Comparison of ENCODE assay signal across 7 mouse cellular contexts in genomic region chr17:84009194-84009593, GRCm38 (mm10).
A peak's percentile ranks its signal among the peaks of the same experiment; 100 is the strongest.
DNase-seq lines count a peak whose midpoint lies in the region; ATAC-seq and TF ChIP-seq lines count a peak whose summit lies in the region.

No protein-coding gene starts in this region.

- peak; percentile 86 for ATAC-seq in hindbrain, embryonic 15.5 days (ENCODE audit: low FRiP score, low read depth)
- 0 out of 2 replicates have a peak, but pooled peaks have one; percentile 18 for ATAC-seq in limb, embryonic 13.5 days (ENCODE audit: low FRiP score, low read depth)
- no peak for ATAC-seq in stomach, embryonic 16.5 days (ENCODE audit: insufficient read depth, low FRiP score)

- no peak overlapping the region for H3K27ac ChIP-seq in ES-Bruce4 (ENCODE audit: insufficient read depth, low read length)
- peak overlapping the region; percentile 95 for H3K27ac ChIP-seq in cortical plate, adult 2 months (ENCODE audit: insufficient read depth, low read length)
- peak overlapping the region; percentile 68 for H3K27ac ChIP-seq in hindbrain, embryonic 15.5 days (replicated peaks)
- peak overlapping the region; percentile 73 for H3K27ac ChIP-seq in limb, embryonic 13.5 days
- peak overlapping the region; percentile 45 for H3K27ac ChIP-seq in stomach, embryonic 16.5 days (ENCODE audit: low read length)

- peak overlapping the region; percentile 20; the same call in 1 of the 2 replicates for H3K4me3 ChIP-seq in ES-Bruce4 (ENCODE audit: low read depth, low read length)
- H3K4me3 ChIP-seq in cortical plate, adult 2 months (ENCODE audit: insufficient read depth, low read length) = no peak overlapping the region
- H3K4me3 ChIP-seq in hindbrain, embryonic 15.5 days = no peak overlapping the region
- H3K4me3 ChIP-seq in limb, embryonic 13.5 days = no peak overlapping the region
- no peak overlapping the region for H3K4me3 ChIP-seq in stomach, embryonic 16.5 days (replicated peaks; ENCODE audit: low read length)

- WGBS in hindbrain, embryonic 15.5 days = 50% methylated on average over 8 of the region's 8 CpGs
- WGBS in limb, embryonic 13.5 days = 64% methylated on average over 8 of the region's 8 CpGs
- 78% methylated on average over 8 of the region's 8 CpGs for WGBS in stomach, embryonic 16.5 days

- no peaks in the 10 kb centered on the region for H3K36me3 ChIP-seq in ES-Bruce4 (ENCODE audit: control insufficient read depth, insufficient read depth, low read length, poor library complexity, severe bottlenecking)
- no peaks in the 10 kb centered on the region for H3K36me3 ChIP-seq in hindbrain, embryonic 15.5 days
- no peaks in the 10 kb centered on the region for H3K36me3 ChIP-seq in limb, embryonic 13.5 days
- H3K36me3 ChIP-seq in stomach, embryonic 16.5 days (ENCODE audit: control insufficient read depth, insufficient read depth, low read length) = no peaks in the 10 kb centered on the region

- no peak for TF ChIP-seq POLR2A in ES-Bruce4 (IDR thresholded peaks at IDR 0.05; ENCODE audit: insufficient read depth, low read length)
- TF ChIP-seq POLR2A in cortical plate, adult 2 months (IDR thresholded peaks at IDR 0.05; ENCODE audit: extremely low read depth, insufficient read depth, low read length) = no peak

- no peak for DNase-seq in lung, postnatal 36 days
- no peak for DNase-seq in kidney, postnatal 14 days

- TF ChIP-seq CTCF in ES-Bruce4 (IDR thresholded peaks at IDR 0.05; ENCODE audit: low read depth, low read length) = no peak
- no peak for TF ChIP-seq CTCF in cortical plate, adult 2 months (IDR thresholded peaks at IDR 0.05; ENCODE audit: extremely low read depth, insufficient read depth, low read length)

- no peaks in the 10 kb centered on the region for H3K27me3 ChIP-seq in ES-Bruce4 (ENCODE audit: control insufficient read depth, insufficient read depth, low read length, poor library complexity, severe bottlenecking)
- no peaks in the 10 kb centered on the region for H3K27me3 ChIP-seq in hindbrain, embryonic 15.5 days
- no peaks in the 10 kb centered on the region for H3K27me3 ChIP-seq in limb, embryonic 13.5 days
- H3K27me3 ChIP-seq in stomach, embryonic 16.5 days (ENCODE audit: control insufficient read depth, insufficient read depth, low read length) = no peaks in the 10 kb centered on the region

- H3K9ac ChIP-seq in ES-Bruce4 (ENCODE audit: low read depth, poor library complexity, severe bottlenecking) = no peak overlapping the region
- no peak overlapping the region for H3K9ac ChIP-seq in hindbrain, embryonic 15.5 days
- H3K9ac ChIP-seq in limb, embryonic 13.5 days = no peak overlapping the region
- H3K9ac ChIP-seq in stomach, embryonic 16.5 days (ENCODE audit: low read length) = peak overlapping the region; percentile 13; the same call in 1 of the 2 replicates

- H3K4me1 ChIP-seq in ES-Bruce4 (ENCODE audit: control insufficient read depth, insufficient read depth, low read length) = peaks cover 11% of the 10 kb centered on the region
- H3K4me1 ChIP-seq in cortical plate, adult 2 months (ENCODE audit: control insufficient read depth, insufficient read depth, low read length) = peaks cover 2% of the 10 kb centered on the region
- peaks cover 9% of the 10 kb centered on the region; the same call in 1 of the 2 replicates for H3K4me1 ChIP-seq in hindbrain, embryonic 15.5 days (replicated peaks)
- peaks cover 59% of the 10 kb centered on the region for H3K4me1 ChIP-seq in limb, embryonic 13.5 days
- peaks cover 13% of the 10 kb centered on the region; the same call in 1 of the 2 replicates for H3K4me1 ChIP-seq in stomach, embryonic 16.5 days (ENCODE audit: control insufficient read depth, insufficient read depth, low read length)

- no peak for TF ChIP-seq EP300 in ES-Bruce4 (IDR thresholded peaks at IDR 0.05; ENCODE audit: insufficient read depth, low read depth, low read length)

- H3K4me2 ChIP-seq in hindbrain, embryonic 15.5 days = no peak overlapping the region
- H3K4me2 ChIP-seq in limb, embryonic 13.5 days (replicated peaks) = no peak overlapping the region
- no peak overlapping the region for H3K4me2 ChIP-seq in stomach, embryonic 16.5 days (ENCODE audit: low read depth, low read length)

- H3K9me3 ChIP-seq in ES-Bruce4 (replicated peaks; ENCODE audit: control insufficient read depth, insufficient read depth, low read length, poor library complexity, severe bottlenecking) = no peaks in the 10 kb centered on the region
- H3K9me3 ChIP-seq in hindbrain, embryonic 15.5 days = no peaks in the 10 kb centered on the region
- no peaks in the 10 kb centered on the region for H3K9me3 ChIP-seq in limb, embryonic 13.5 days
- no peaks in the 10 kb centered on the region for H3K9me3 ChIP-seq in stomach, embryonic 16.5 days (replicated peaks; ENCODE audit: control insufficient read depth, low read length)
